Mouse (Mus musculus) splenic B cell, adult 2 months (primary cell): ENCODE measurements around the gene Aes.
A peak's percentile ranks its signal among the peaks of the same experiment; 100 is the strongest.

Experiments used
- DNase-seq: peaks from one replicate; pipeline ENCODE4 v3.0.0-alpha.2; 2011; ENCODE audit warnings: low read depth, low spot score
- H3K27me3 ChIP-seq: 2 replicates; pipeline ENCODE4 v1.6.1; 2012; ENCODE audit warnings: mild to moderate bottlenecking, low read length, moderate library complexity, mixed read lengths; ENCODE audit not compliant: control insufficient read depth, poor library complexity, insufficient read depth, severe bottlenecking
- H3K36me3 ChIP-seq: 2 replicates; pipeline ENCODE4 v1.6.1; 2012; ENCODE audit warnings: mild to moderate bottlenecking, low read length, moderate library complexity, mixed read lengths; ENCODE audit not compliant: control insufficient read depth, poor library complexity, insufficient read depth, severe bottlenecking

The Aes gene

DNA sequence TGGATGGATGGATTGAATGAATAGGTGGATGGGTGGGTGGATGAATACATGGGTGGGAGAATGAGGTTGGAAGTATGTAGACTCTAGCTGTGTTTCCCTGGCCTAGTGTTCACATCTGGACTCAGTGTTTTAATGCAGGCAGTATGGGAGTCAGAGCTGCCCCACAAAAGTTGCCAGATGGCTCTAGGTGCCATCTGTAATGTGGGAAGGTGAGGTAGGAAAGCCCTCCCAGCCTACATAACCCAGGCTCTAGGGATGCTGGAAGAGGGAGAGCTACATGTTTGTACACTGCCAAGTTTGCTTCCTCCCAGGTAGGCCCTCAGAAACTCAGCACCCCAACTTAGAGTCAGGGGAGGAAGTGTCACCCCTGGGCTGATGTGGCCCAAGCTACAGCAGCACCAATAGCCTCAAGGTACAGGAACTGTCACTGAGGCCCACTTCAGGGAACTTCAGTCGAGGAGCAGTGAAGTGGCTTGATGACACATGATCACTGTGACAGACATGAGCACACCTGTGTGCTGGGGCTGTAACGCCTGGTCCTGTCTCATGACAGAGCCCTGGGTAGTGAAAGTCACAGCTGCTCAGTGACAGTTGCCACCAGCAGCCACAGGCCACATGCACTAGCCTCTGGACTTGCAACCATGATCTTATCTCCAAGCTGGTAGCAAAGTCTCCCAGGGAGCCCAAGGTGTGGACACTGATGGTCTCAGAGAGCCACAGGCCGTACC is 20.8 kb upstream of the Aes start:
- peak; percentile 60 for DNase-seq
- H3K36me3 ChIP-seq, result no peaks in the 10 kb centered on the region
- no peaks in the 10 kb centered on the region for H3K27me3 ChIP-seq

GRCm38 (mm10) chr10:81541363-81541762 is 17.9 kb upstream of the Aes start:
- no peak for DNase-seq
- Histone ChIP-seq H3K36me3 (no peaks in the 10 kb centered on the region), H3K27me3 (no peaks in the 10 kb centered on the region)

DNA sequence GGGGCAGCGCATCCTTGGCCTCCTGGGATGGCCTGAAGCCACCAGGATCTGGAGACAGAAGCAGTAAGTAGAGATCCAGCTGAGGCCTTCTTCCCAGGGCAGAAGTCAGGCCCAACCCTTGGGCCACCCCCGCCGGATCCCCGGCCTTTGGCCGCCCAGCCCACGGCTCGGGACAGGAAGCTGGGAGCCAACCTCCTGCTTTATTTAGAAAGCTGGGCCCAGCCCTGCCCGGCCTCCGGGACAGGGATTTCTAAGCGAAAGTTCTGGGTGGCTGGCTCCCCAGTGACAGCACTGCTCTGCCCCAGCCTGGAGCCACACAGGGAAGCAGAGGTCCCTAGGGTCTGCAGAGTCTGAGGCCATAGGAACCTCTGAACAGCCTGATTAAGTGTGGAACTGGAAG is 17.5 kb upstream of the Aes start:
- no peak for DNase-seq
- Histone ChIP-seq H3K27me3 (no peaks in the 10 kb centered on the region), H3K36me3 (no peaks in the 10 kb centered on the region)

DNA sequence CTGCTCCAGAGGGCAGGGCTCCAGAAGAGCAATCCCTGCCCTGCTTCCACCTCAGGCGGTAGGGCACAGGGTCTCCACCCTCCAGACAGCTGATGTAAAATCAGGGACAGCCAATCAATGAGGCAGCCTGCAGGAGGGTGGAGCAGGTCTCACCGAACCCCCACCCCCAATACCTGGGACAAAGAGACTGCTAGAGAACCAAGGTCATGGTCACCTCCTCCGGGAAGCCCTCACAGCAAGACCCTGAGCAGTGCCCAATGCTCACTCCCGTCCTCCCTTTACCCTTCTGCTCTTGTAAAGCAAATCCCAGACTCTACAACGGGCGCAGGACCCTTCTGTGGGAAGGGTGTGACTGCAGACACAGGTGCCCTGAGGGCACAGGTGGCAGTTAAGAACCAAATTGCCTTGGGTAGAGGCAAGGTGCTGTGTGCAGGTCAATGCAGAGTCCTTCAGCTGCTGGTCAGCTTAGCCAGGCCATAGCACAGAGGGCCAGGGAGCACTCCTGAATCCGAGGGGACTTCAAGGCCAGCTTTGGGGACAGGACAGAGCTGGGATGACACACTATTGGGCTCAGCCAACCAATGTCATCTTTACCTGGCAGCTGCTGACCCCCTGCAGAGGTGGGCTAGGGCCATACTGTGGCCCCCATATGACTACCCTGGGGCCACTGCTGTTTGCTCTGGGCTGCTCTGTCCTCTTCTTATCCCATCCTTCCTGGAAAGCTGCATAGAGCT is 16.4 kb upstream of the Aes start:
- no peak for DNase-seq
- no peaks in the 10 kb centered on the region for H3K27me3 ChIP-seq
- H3K36me3 ChIP-seq, result no peaks in the 10 kb centered on the region

DNA sequence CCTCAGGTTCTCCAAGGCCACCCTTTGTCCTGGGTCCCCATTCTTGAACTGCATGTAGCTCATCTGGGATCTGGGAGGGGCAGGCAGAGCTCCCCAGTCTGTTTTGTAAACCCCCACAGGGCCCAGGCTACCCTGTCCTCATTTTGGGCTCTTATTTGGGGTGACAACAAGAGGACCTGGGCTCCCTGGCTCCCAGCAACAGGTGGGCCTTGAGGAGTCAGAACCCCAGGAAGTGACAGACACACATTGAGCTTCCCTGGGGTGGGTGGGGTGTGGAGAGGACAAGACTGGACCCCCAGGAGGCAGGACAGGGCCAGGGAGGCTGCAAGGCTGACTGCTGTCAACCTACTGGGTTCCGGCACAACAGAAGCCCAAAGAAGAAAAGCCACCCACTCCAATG is 15.7 kb upstream of the Aes start:
- H3K27me3 ChIP-seq, result no peaks in the 10 kb centered on the region
- H3K36me3 ChIP-seq, result no peaks in the 10 kb centered on the region
- DNase-seq, result no peak

DNA sequence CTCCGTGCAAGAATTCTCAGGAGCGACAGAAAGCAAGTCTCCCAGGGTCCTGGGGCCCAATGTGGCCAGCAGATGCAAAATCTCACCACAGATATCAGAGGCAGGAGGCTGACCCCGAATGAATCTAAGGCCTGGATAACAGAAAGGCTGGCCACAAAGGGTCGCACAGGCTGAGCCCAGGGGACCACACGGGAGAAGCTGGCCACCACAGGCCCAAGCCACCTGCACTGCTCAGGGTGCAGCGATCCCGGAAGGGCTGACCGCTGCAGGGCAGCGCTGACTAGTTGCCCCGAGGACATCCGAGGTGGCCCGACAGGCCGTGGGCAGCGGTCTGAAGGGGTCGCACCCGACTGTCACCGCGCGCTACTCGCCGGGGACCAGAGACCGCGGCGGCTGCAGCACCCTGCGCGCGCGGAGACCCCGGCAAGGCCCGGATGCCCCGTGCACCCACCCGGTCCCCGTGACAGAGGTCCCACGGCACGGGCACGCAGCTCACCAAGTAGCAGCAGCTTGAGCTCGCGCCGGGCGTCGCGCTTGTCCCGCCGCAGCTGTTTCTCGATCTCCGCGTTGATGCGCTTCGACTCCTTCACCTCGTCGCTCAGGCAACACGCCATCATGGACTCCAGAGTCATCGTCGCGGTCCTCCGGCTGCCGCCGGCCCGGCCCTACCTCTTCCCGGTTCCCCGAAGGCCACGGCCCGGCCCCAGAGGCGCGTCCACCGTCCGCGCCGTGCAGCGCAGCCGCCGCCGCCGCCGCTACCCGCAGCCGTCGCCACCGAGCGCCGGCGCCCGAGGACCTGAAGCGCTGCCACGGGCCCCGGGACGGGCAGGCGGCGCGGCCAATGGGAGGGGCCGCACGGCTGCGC is 14.8 kb upstream of the Aes start:
- DNase-seq, result no peak
- H3K27me3 ChIP-seq, result no peaks in the 10 kb centered on the region
- H3K36me3 ChIP-seq, result no peaks in the 10 kb centered on the region

DNA sequence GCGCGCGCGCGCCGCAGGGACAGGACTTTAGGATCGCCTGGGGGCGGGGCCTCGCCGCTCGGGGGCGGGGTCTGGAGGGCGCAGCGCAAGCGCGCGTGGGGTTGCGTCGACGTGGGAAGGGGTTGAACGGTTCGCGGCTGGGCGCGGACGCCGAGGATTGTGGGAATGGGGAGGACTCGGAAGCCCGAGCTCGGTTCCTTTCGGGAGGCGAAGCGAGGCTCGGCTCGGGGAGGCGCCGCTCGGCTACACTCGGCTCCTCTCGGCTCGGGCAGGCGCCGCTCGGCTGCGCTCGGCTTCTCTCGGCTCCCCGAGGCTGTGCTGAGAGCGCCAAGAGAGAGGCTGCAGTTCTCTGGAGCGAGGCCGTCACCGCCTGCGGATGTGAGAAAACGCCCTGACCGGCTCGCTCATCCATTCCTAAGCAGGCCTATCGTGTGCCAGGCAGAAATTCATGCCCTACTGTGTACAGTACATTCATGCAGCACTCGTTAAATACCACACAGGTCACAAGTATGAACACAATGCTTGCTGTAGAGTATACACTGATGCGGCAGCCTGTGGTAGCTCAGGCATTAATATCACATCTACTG is 14.0 kb upstream of the Aes start, which contains the start of gene Gna11:
TSS of gene Gna11 (minus strand) at position 30 of the 587 bp plus-strand sequence.
- DNase-seq, result peak; percentile 98
- H3K27me3 ChIP-seq, result no peaks in the 10 kb centered on the region
- H3K36me3 ChIP-seq, result no peaks in the 10 kb centered on the region

- H3K27me3 ChIP-seq, result no peaks in the 10 kb centered on the region
- no peaks in the 10 kb centered on the region for H3K36me3 ChIP-seq
- no peak for DNase-seq
Observed at GRCm38 (mm10) chr10:81546332-81546731, 13.0 kb upstream of the Aes start.

GRCm38 (mm10) chr10:81546788-81547571 is 12.3 kb upstream of the Aes start:
- Histone ChIP-seq H3K36me3 (no peaks in the 10 kb centered on the region), H3K27me3 (no peaks in the 10 kb centered on the region)
- no peak for DNase-seq

DNA sequence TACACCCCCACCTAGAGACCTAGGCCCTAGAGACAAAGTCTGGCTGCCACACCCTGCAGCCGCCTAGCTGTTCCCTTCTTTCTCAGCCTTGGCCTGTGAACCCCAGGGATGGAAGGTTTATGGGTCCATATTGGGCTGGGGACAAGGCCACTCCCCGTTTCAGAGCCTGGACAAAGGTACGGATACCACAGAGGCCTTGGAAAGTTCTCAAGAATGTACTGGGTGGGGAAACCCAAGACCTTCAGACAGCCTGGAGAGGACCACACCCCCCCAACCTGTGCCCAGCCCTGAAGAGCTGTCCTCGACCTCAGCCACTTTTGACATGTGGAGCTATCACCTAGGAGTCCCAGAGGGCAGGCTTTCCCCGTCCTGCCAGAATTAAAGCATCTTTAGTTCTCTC is 10.3 kb upstream of the Aes start:
- H3K36me3 ChIP-seq, result no peaks in the 10 kb centered on the region
- DNase-seq, result no peak
- H3K27me3 ChIP-seq, result no peaks in the 10 kb centered on the region

- no peaks in the 10 kb centered on the region for H3K36me3 ChIP-seq
- DNase-seq, result peak; percentile 87
- H3K27me3 ChIP-seq, result no peaks in the 10 kb centered on the region
Observed at GRCm38 (mm10) chr10:81550257-81550656, 9.0 kb upstream of the Aes start.

DNA sequence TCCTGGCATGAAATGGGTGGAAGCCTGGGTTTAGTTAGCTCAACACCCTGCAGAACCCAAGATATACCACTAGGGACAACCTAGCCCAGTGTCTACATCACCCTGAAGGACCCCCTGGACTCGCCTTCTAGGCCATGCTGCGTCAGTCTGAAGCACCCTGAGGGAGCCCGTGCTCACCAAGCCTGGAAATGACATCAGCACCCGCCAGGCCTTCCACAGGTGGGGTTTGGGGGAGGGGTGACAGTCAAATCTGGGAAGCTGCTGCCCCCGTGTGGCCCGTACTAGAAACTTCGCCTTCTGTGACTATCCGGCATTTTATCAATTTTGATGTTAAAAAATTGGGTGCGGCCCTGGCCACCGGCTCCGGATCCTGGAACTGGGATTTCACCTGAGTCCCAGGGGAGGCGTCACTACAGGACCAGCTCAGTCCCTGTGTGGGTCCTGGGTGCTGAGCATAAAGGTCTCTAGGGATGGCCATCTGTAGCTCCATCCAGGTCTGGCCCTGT is 7.6 kb upstream of the Aes start:
- Histone ChIP-seq H3K27me3 (no peaks in the 10 kb centered on the region), H3K36me3 (no peaks in the 10 kb centered on the region)
- peak; percentile 96 for DNase-seq

DNA sequence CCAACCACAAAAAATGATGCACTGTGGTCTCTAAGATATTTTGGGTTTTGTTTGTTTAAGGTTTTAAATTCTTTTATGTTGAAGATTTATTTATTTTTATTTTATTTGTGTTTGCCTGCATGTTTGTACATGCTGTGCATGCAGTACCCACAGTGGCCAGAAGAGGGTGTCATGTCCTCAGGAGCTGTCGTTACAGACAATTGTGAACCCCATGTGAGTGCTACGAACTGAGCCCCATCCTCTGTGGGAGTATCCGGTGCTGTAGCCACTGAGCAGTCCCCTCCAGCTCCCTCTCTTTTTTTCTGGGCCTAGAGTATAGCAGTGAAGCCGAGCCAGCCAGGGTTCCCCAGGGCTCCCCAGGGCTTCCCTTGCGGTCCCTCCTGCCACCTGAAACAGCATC is 6.1 kb upstream of the Aes start:
- Histone ChIP-seq H3K27me3 (no peaks in the 10 kb centered on the region), H3K36me3 (no peaks in the 10 kb centered on the region)
- peak; percentile 79 for DNase-seq
